Mouse (Mus musculus): ENCODE data around the gene Wars. TPM values are rescaled to one million over a fixed set of nuclear protein-coding genes. Genes with fewer than 3 reads are reported as not detected.

The Wars gene
- total RNA-seq, 2 experiments from 2014 or later = 29.1 to 41.2 TPM

GRCm38 (mm10) chr12:108825561-108826224 lies 68.3 kb downstream of the Wars start:
- no peak for DNase-seq

DNA sequence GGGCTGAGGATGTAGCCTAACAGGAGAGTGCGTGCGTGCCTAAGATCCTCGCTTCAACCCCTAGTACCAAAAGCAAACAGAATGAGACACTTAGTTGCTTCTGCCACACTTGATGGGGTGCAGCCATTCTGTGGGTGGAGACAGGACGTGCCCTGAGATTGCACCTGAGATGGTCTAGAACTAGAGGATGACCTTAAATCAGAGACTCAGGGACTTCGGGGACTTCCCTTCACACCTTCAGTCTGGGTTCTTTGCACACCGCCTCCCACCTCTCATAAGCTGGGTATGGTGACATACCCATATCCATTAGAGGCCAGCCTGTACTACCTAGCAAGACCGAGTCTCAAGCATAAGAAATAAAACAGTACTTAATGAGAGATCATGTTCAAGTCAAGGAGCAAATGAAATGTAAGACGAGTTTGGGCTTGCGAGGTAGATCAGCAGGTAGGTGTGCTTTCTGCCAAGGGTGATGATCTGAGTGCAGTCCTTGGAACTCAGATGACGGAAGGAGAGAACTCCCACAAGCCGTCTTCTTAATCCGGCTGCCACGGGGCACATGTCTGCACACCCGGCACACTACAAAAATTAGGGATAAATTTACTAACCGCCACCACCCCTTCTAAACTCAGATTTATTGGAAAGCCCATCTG lies 69.6 kb downstream of the Wars start:
- no peak for DNase-seq

DNA sequence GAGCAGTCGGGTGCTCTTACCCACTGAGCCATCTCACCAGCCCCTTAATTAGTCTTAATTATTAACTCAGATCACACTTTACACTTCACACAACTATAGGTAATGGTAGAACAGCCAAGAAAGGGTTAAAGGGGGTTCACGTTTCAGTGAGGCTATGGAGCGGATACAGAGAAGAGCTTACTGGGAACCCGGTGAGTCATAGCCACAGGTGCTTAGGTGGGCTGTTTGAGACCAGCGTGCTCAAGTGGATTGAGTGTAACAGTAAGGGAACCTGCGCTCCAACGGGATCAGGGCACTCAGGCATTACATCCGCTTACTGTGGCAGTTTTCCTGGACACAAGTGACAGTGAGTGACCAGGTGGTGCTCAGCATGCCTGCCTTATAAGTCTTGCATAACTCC lies 70.9 kb downstream of the Wars start:
- no peak for DNase-seq

DNA sequence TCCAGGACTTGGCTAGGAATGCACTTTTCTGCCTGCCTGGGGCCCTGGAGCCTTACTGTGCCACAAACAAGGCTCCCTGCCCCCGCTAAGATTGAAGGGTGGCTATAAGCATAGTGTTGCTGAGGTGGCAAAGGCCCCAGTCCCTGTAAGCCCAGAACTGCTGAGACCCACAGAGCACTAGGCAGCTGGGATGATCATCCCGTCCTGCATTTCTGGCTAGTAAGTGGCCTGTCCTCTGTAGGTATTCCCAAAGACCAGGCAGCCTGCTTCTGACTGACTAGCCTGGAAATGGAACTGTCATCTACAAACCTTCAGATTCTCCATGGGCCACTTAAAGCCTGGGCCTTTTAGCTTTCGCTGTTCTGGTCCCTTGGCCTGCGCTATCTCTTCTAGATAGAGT lies 73.5 kb downstream of the Wars start:
- no peak for DNase-seq

DNA sequence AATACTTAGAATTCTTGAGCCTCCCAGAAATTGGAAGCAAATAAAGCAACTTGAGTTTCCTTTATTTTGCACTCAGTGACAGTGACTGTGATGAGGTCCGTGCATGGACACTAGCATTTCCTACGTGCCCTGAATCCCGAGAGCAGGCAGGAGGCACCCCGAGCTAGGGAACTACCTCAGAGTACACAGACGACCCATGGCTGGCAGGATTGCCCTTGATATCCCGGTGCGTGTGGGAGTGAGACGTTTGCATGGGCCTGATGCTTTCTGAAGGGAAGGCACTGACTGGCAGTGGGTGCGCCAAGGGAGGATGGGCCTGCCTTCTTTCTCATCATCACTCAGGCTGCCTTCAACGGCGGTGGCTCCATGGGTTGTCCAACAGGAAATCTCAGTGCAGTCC lies 77.4 kb downstream of the Wars start:
- no peak for DNase-seq

DNA sequence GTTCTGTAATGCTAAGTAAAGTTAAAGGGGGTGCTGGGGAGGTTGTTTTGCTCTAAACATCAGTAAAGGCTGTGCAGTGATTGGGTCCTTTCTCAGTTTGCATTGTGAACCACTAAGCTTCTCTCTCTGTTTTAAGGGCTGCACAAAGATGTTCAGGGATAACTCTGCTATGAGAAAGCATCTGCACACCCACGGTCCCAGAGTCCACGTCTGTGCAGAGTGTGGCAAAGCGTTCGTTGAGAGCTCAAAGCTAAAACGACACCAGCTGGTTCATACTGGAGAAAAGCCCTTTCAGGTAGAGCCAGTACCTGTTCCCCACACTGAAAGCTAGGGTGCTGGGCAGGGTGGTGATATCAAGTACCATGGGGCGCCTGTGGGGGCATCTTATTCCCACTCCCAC lies 79.5 kb downstream of the Wars start:
- DNase-seq = no peak

DNA sequence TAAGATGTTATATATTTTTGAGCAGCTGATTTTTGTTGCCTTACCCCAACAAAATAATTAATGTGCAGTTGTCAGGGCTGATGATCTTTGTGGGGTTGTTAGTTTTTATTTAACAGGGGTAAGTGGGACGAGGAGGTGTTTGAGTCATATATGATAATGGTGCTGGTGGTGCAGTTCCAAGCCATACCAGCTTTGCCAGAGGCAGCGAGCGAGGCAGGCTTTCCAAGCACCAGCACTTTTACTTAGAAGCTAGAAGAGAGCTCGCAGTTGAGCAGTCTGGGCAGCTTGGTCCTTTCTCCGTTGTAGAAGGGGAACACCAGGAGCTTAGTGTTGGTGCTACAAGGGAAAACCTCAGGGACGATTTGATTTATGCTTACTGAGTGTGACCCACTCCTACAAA lies 81.5 kb downstream of the Wars start:
- DNase-seq = no peak

DNA sequence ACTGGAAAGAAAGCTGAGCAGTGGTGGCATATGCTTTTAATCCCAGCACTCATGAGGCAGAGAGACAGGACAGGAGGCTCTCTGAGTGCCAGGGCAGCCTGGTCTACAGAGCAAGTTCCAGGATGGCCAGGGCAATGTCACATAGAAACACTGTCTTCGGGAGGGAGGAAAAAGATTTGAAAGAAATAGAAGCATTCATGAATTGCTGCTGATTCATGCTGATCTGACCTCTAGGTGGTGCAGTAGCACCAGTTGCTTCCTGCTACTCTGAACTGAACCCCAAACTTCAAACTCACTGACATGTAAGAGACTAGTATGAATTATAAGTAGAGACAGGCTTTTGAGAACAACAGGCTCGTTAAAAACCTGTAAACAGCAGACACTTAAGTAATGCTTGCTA lies 82.8 kb downstream of the Wars start:
- DNase-seq = peak; percentile 23 to 64

- no peak for DNase-seq
These were observed 83.7 kb downstream of the Wars start for GRCm38 (mm10) chr12:108810309-108810708.

Small RNA genes within 50 kb of the gene (microRNA-seq; reads per million reads assigned to microRNA genes)
- gene Mir345 = 104 to 116 reads per million in 2 experiments

Other genes starting within 250 kb of the Wars start
- gene Degs2, start 191.9 kb downstream of the Wars start, total RNA-seq (2021) = 1 to 10 TPM in 1 of 2 experiments, under 1 TPM in 1; 0.17 to 1.1 TPM
- 10 to 100 TPM; 31.5 to 37.2 TPM for gene Yy1, start 101.2 kb downstream of the Wars start, total RNA-seq (2021)
- 1 to 10 TPM; 8.7 to 9.1 TPM for gene Slc25a29, start 58.3 kb downstream of the Wars start, total RNA-seq (2021)
- gene Slc25a47, start 58.1 kb downstream of the Wars start, total RNA-seq (2021) = 1 to 10 TPM; 8.1 to 9.1 TPM
- 1 to 10 TPM; 4.7 to 5.7 TPM for gene Wdr25, start 543 bp downstream of the Wars start, total RNA-seq (2021)
- gene Begain, start 174.0 kb upstream of the Wars start, total RNA-seq (2021) = under 1 TPM; 0.17 to 0.28 TPM